Mouse (Mus musculus): ENCODE data around the gene Lrrc4. TPM values are rescaled to one million over a fixed set of nuclear protein-coding genes. Genes with fewer than 3 reads are reported as not detected.

Lrrc4 gene
- polyA plus RNA-seq, 1 experiment from 2014 or later, result 0.40 TPM

GRCm38 (mm10) chr6:28724776-28725175, 106.8 kb downstream of the Lrrc4 start:
- Histone ChIP-seq H3K4me3 (no peak overlapping the region), H3K27me3 (replicated peaks) (no peaks in the 10 kb centered on the region), H3K27ac (replicated peaks) (no peak overlapping the region), H3K4me1 (peaks cover 22% of the 10 kb centered on the region), H3K9me3 (no peaks in the 10 kb centered on the region), H3K4me2 (no peak overlapping the region), H3K36me3 (peaks cover 14% of the 10 kb centered on the region), H3K9ac (no peak overlapping the region)
- 83% methylated on average over 5 of the region's 5 CpGs for WGBS
- no peak for ATAC-seq (ENCODE audit: extremely low read depth, insufficient number of reproducible peaks, low FRiP score, low TSS enrichment)

- no peak overlapping the region for H3K4me3 ChIP-seq
- H3K9me3 ChIP-seq, result no peaks in the 10 kb centered on the region
- peaks cover 14% of the 10 kb centered on the region for H3K36me3 ChIP-seq
- no peak overlapping the region for H3K9ac ChIP-seq
- no peak overlapping the region for H3K4me2 ChIP-seq
- no peaks in the 10 kb centered on the region for H3K27me3 ChIP-seq (replicated peaks)
- WGBS, result 33% methylated on average over 2 of the region's 2 CpGs
- H3K27ac ChIP-seq (replicated peaks), result no peak overlapping the region
- peaks cover 10% of the 10 kb centered on the region for H3K4me1 ChIP-seq
- no peak for ATAC-seq (ENCODE audit: extremely low read depth, insufficient number of reproducible peaks, low FRiP score, low TSS enrichment)
These were observed 108.5 kb downstream of the Lrrc4 start for GRCm38 (mm10) chr6:28723059-28723458.

GRCm38 (mm10) chr6:28720391-28721171, 111.0 kb downstream of the Lrrc4 start:
- no peaks in the 10 kb centered on the region for H3K9me3 ChIP-seq
- no peak overlapping the region for H3K4me2 ChIP-seq
- no peak overlapping the region for H3K9ac ChIP-seq
- WGBS, result 82% methylated on average over 9 of the region's 9 CpGs
- peaks cover 7% of the 10 kb centered on the region for H3K36me3 ChIP-seq
- H3K27ac ChIP-seq (replicated peaks), result no peak overlapping the region
- H3K4me1 ChIP-seq, result peaks cover 20% of the 10 kb centered on the region
- no peak overlapping the region for H3K4me3 ChIP-seq
- no peak for ATAC-seq (ENCODE audit: extremely low read depth, insufficient number of reproducible peaks, low FRiP score, low TSS enrichment)
- no peaks in the 10 kb centered on the region for H3K27me3 ChIP-seq (replicated peaks)

GRCm38 (mm10) chr6:28717845-28718237, 113.7 kb downstream of the Lrrc4 start:
- WGBS, result 37% methylated on average over 4 of the region's 4 CpGs
- Histone ChIP-seq H3K27ac (replicated peaks) (no peak overlapping the region), H3K4me2 (no peak overlapping the region), H3K4me1 (peaks cover 25% of the 10 kb centered on the region), H3K9ac (no peak overlapping the region), H3K36me3 (no peaks in the 10 kb centered on the region), H3K27me3 (replicated peaks) (no peaks in the 10 kb centered on the region), H3K4me3 (no peak overlapping the region), H3K9me3 (no peaks in the 10 kb centered on the region)
- ATAC-seq (ENCODE audit: extremely low read depth, insufficient number of reproducible peaks, low FRiP score, low TSS enrichment), result no peak

- H3K27ac ChIP-seq (replicated peaks), result no peak overlapping the region
- H3K9ac ChIP-seq, result no peak overlapping the region
- no peak overlapping the region for H3K4me3 ChIP-seq
- peaks cover 22% of the 10 kb centered on the region for H3K4me1 ChIP-seq
- 49% methylated on average over 7 of the region's 7 CpGs for WGBS
- H3K9me3 ChIP-seq, result no peaks in the 10 kb centered on the region
- H3K36me3 ChIP-seq, result 0 out of 2 replicates have a peak, but pooled peaks cover 3% of the 10 kb centered on the region
- no peak for ATAC-seq (ENCODE audit: extremely low read depth, insufficient number of reproducible peaks, low FRiP score, low TSS enrichment)
- H3K4me2 ChIP-seq, result no peak overlapping the region
- no peaks in the 10 kb centered on the region for H3K27me3 ChIP-seq (replicated peaks)
These were observed 114.2 kb downstream of the Lrrc4 start for GRCm38 (mm10) chr6:28717203-28717844.

- Histone ChIP-seq H3K4me3 (no peak overlapping the region), H3K9ac (no peak overlapping the region), H3K9me3 (no peaks in the 10 kb centered on the region), H3K27me3 (replicated peaks) (no peaks in the 10 kb centered on the region), H3K36me3 (peaks cover 19% of the 10 kb centered on the region), H3K27ac (replicated peaks) (no peak overlapping the region), H3K4me1 (peaks cover 45% of the 10 kb centered on the region), H3K4me2 (no peak overlapping the region)
- ATAC-seq (ENCODE audit: extremely low read depth, insufficient number of reproducible peaks, low FRiP score, low TSS enrichment), result no peak
- WGBS, result 19% methylated on average over 2 of the region's 2 CpGs
These were observed 121.5 kb downstream of the Lrrc4 start for GRCm38 (mm10) chr6:28710035-28710434.

GRCm38 (mm10) chr6:28706976-28707592, 124.5 kb downstream of the Lrrc4 start:
- H3K36me3 ChIP-seq, result peaks cover 15% of the 10 kb centered on the region
- H3K9me3 ChIP-seq, result no peaks in the 10 kb centered on the region
- H3K27me3 ChIP-seq (replicated peaks), result no peaks in the 10 kb centered on the region
- ATAC-seq (ENCODE audit: extremely low read depth, insufficient number of reproducible peaks, low FRiP score, low TSS enrichment), result no peak
- H3K27ac ChIP-seq (replicated peaks), result peak overlapping the region; percentile 21
- no peak overlapping the region for H3K9ac ChIP-seq
- no peak overlapping the region for H3K4me2 ChIP-seq
- H3K4me1 ChIP-seq, result peaks cover 48% of the 10 kb centered on the region
- WGBS, result 34% methylated on average over 12 of the region's 12 CpGs
- no peak overlapping the region for H3K4me3 ChIP-seq

- Histone ChIP-seq H3K4me1 (peaks cover 53% of the 10 kb centered on the region), H3K36me3 (peaks cover 15% of the 10 kb centered on the region), H3K9me3 (no peaks in the 10 kb centered on the region), H3K27me3 (replicated peaks) (no peaks in the 10 kb centered on the region), H3K4me3 (no peak overlapping the region), H3K9ac (no peak overlapping the region), H3K27ac (replicated peaks) (peak overlapping the region; percentile 21; the same call in 1 of the 2 replicates), H3K4me2 (no peak overlapping the region)
- no peak for ATAC-seq (ENCODE audit: extremely low read depth, insufficient number of reproducible peaks, low FRiP score, low TSS enrichment)
- 59% methylated on average over 8 of the region's 8 CpGs for WGBS
These were observed 125.2 kb downstream of the Lrrc4 start for GRCm38 (mm10) chr6:28706108-28706975.

GRCm38 (mm10) chr6:28705384-28706107, 126.0 kb downstream of the Lrrc4 start:
- ATAC-seq (ENCODE audit: extremely low read depth, insufficient number of reproducible peaks, low FRiP score, low TSS enrichment), result no peak
- WGBS, result 28% methylated on average over 6 of the region's 6 CpGs
- Histone ChIP-seq H3K9ac (no peak overlapping the region), H3K36me3 (peaks cover 19% of the 10 kb centered on the region), H3K4me2 (peak overlapping the region; percentile 12), H3K4me1 (peaks cover 53% of the 10 kb centered on the region), H3K9me3 (no peaks in the 10 kb centered on the region), H3K27ac (replicated peaks) (peak overlapping the region; percentile 6; the same call in 1 of the 2 replicates), H3K27me3 (replicated peaks) (no peaks in the 10 kb centered on the region), H3K4me3 (no peak overlapping the region)

GRCm38 (mm10) chr6:28704612-28705011, 126.9 kb downstream of the Lrrc4 start:
- Histone ChIP-seq H3K9me3 (no peaks in the 10 kb centered on the region), H3K4me2 (no peak overlapping the region), H3K36me3 (peaks cover 20% of the 10 kb centered on the region), H3K9ac (0 out of 2 replicates have a peak overlapping the region, but pooled peaks have one; percentile 53), H3K4me3 (no peak overlapping the region), H3K27me3 (replicated peaks) (no peaks in the 10 kb centered on the region), H3K27ac (replicated peaks) (peak overlapping the region; percentile 6; the same call in 1 of the 2 replicates), H3K4me1 (peaks cover 45% of the 10 kb centered on the region)
- 23% methylated on average over 6 of the region's 6 CpGs for WGBS
- no peak for ATAC-seq (ENCODE audit: extremely low read depth, insufficient number of reproducible peaks, low FRiP score, low TSS enrichment)
